Mouse (Mus musculus) adrenal gland, adult (tissue): ENCODE data around the gene Pyroxd2.

Source experiments
- DNase-seq, 2 experiments: peaks; one replicate each; pipeline ENCODE4 v3.0.0; 2022 to 2023; ENCODE audit warnings: low spot score in 1 of 2; ENCODE audit not compliant: inconsistent age in 2 of 2

Pyroxd2 gene

DNA sequence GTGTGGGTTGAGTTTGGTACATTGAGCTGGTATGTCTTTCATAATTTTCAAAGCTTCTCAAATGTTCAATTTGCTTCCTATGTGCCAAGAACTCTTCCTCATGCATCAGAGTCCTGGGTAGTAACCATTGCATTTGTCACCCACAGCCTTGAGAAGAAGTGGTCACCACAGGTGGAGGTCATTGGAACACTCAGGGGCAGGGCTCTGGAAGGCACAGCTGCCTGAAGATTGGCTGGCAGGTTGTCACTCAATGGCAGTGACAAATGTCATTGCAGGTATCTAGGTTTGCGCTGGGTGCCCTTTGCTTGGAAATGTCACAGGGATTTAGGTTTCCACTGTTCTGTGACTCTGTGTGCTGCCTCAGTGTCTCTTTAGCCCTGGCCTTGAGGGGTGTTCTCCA lies 62.3 kb downstream of the Pyroxd2 start:
- DNase-seq = peak in 1 of 2 experiments; percentile 41

DNA sequence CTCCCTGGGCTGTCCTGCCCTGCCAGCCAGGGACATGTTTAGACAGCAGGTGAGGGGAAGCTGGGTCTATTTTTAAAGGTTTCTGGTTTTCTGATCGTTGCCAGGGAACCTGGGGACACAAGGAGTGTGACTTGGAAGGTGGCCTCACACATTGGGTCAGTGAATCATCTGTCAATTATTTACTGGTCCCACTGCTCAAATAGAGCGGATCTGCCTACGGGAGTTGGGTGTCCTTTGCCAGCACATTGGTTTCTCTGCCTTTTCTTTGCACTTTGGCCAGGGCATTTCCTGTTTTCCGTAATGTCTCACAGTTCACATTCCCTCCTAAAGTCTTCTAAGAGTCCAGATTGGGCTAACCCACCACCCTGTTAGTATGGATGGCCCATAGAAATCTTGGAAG lies 62.8 kb downstream of the Pyroxd2 start:
- DNase-seq = no peak

DNA sequence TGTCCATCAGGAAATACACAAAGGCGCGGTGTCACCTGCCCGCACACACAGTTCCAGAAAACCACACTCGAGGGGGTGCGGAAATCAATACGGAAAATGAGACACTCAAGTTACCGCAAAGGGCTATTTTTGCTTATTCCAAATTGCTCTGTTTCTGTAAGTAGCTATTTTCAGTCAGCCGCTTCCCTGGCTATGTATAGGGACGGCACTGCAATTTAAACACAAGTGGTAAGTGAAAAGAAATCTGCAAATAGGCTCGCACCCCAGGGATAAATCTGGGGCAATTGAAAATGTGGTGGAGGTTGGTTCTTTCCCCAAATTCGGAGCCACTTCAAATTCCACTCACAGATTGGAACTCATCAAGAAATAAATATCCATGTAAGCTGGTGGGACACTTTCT lies 63.3 kb downstream of the Pyroxd2 start:
- DNase-seq = no peak

DNA sequence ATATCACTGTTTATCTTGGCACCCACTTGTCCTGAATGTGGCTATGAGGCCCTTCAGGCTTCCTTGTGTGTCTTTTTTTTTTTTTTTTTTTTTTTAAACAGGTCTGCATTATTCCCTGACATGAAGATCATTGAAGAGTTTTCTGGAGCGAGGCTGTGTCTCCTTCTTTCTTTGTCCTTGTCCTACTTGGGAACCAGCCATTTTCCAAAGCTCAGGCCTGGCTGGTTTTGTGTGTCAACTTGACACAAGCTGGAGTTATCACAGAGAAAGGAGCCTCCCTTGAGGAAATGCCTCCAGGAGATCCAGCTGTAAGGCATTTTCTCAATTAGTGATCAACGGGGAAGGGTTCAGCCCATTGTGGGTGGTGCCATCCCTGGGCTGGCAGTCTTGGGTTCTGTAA lies 69.8 kb downstream of the Pyroxd2 start:
- DNase-seq = peak in 1 of 2 experiments; percentile 77

DNA sequence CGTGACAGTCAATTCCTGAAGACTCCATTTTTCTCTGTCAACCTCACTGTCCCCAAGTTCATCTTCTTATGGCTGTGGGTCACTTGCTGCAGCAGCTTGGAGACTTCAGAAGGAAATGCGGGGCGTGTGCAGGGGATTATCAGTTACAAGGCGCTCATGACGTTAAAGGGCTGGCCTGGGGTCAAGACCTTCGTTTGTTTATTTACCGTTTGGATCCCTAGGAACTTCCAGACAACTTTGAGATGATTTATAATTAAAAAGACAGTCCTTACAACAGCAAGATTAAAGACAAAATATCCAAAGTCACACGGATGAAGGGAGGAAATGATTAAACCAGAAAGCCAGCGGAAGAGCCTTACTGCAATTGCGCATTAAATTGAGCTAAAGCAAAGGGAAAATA lies 74.4 kb downstream of the Pyroxd2 start:
- DNase-seq = no peak

DNA sequence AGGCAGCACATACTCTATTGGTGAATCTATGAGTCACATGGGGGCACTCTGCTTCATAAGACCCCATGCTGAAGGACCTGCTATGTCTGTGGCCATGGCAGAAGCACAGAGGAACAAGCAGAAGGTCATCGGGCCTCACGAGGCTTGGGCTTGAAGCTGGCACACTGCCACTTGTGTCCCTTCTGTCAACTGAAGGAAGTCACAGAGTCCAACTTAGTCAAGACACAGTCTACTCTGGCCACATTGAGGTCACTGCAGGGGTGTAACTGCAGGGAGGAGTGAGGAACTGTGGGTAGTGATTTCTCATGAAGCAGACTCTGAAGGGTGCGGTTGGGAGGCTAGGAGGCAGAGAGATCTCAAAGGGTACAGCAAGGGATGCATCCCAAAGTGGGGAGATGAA lies 75.1 kb downstream of the Pyroxd2 start:
- no peak for DNase-seq

DNA sequence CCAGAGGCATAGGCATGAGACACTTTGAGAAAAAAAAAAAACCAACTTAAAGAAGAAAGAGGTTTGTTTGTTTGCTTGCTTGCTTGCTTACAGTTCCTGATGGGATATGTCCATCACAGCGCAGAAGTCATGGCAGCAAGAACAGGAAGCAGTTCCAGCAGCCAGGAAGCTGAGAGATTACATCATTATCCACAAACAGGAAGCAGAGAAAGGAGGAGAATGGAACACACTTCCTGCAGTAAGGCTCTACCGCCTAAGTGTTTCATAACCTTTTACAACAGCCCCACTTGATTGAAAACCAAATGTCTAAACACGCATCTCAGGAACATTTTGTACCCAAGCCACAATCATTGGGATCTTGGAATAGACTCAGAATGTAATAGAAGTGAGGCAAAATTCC lies 75.6 kb downstream of the Pyroxd2 start:
- DNase-seq = no peak
